Mouse (Mus musculus): ENCODE measurements at regions not wholly inside any gene's neighbourhood (a gene's known extent, or its start where the extent isn't known, plus 50 kb on each side); places are given as distances from the start of the nearest gene placed in this dataset.

DNA sequence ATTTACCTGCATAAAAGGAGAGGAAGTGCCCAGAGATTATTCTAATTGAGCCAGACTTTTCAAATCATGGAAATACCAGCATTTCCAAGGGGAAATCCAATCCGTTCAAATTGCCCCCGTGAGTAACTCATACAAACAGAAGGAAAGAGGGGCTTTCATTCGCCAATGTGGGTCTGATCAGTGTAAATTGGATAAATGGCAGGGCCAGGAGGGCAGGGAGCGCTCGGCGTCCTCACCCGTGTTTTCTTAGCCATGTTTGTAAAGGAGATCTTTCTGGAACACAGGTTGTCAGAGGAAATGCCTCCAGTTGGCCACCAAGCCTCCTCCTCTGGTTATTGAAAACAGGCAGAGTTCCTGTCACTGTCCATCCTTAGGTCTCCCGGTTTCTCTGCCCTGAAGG lies 286.1 kb downstream of the Mycn start:
- no peaks in the 10 kb centered on the region for H3K36me3 ChIP-seq (ENCODE audit: control insufficient read depth, insufficient read depth, low read length)
- no peak overlapping the region for H3K4me2 ChIP-seq
- H3K9me3 ChIP-seq (replicated peaks; ENCODE audit: control insufficient read depth, low read length) = no peaks in the 10 kb centered on the region; the same call in 1 of the 2 replicates
- H3K4me1 ChIP-seq (ENCODE audit: control insufficient read depth, insufficient read depth, low read length) = 0 out of 2 replicates have a peak, but pooled peaks cover 4% of the 10 kb centered on the region
- H3K4me3 ChIP-seq (ENCODE audit: low read depth, low read length) = no peak overlapping the region
- no peaks in the 10 kb centered on the region for H3K27me3 ChIP-seq (ENCODE audit: control insufficient read depth, insufficient read depth, low read length)
- no peak overlapping the region for H3K9ac ChIP-seq (ENCODE audit: low read depth, low read length)
- ATAC-seq (replicated peaks; ENCODE audit: insufficient number of reproducible peaks, low FRiP score, low TSS enrichment) = no peak
- WGBS (ENCODE audit: insufficient replicate concordance) = 78% methylated on average over 8 of the region's 8 CpGs
- no peak overlapping the region for H3K27ac ChIP-seq (ENCODE audit: low read depth, low read length)

GRCm38 (mm10) chr12:12655184-12655583 lies 286.5 kb downstream of the Mycn start:
- WGBS (ENCODE audit: insufficient replicate concordance) = 70% methylated on average over 9 of the region's 10 CpGs
- Histone ChIP-seq H3K27me3 (ENCODE audit: control insufficient read depth, insufficient read depth, low read length) (no peaks in the 10 kb centered on the region), H3K27ac (ENCODE audit: low read depth, low read length) (no peak overlapping the region), H3K9me3 (replicated peaks; ENCODE audit: control insufficient read depth, low read length) (no peaks in the 10 kb centered on the region; the same call in 1 of the 2 replicates), H3K4me2 (no peak overlapping the region), H3K36me3 (ENCODE audit: control insufficient read depth, insufficient read depth, low read length) (no peaks in the 10 kb centered on the region), H3K9ac (ENCODE audit: low read depth, low read length) (no peak overlapping the region), H3K4me1 (ENCODE audit: control insufficient read depth, insufficient read depth, low read length) (0 out of 2 replicates have a peak, but pooled peaks cover 4% of the 10 kb centered on the region), H3K4me3 (ENCODE audit: low read depth, low read length) (no peak overlapping the region)
- ATAC-seq (replicated peaks; ENCODE audit: insufficient number of reproducible peaks, low FRiP score, low TSS enrichment) = no peak

DNA sequence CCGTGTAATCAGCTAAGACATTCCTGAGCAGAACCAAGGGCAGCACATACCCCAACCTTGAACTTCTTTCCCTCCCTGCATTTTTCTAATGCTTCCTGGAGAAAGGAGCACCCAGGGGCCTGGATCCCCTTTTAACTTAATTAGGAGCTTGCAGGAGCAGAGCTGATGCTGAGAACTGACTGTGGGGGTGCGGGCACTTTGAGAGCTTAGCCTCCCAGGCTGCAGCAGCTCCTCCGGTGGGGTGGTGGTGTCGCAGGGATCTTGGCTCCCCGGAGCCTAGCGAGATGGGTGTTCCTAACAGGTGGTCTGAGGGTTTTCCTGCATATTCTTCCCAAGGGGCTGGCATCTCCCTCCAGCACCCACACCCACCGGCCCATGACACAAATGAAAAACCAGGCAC lies 289.4 kb downstream of the Mycn start:
- no peak overlapping the region for H3K4me3 ChIP-seq (ENCODE audit: low read depth, low read length)
- H3K27me3 ChIP-seq (ENCODE audit: control insufficient read depth, insufficient read depth, low read length) = no peaks in the 10 kb centered on the region
- 44% methylated on average over 7 of the region's 7 CpGs for WGBS (ENCODE audit: insufficient replicate concordance)
- H3K9ac ChIP-seq (ENCODE audit: low read depth, low read length) = no peak overlapping the region
- H3K4me2 ChIP-seq = no peak overlapping the region
- H3K4me1 ChIP-seq (ENCODE audit: control insufficient read depth, insufficient read depth, low read length) = 0 out of 2 replicates have a peak, but pooled peaks cover 4% of the 10 kb centered on the region
- no peaks in the 10 kb centered on the region for H3K9me3 ChIP-seq (replicated peaks; ENCODE audit: control insufficient read depth, low read length)
- no peaks in the 10 kb centered on the region for H3K36me3 ChIP-seq (ENCODE audit: control insufficient read depth, insufficient read depth, low read length)
- no peak overlapping the region for H3K27ac ChIP-seq (ENCODE audit: low read depth, low read length)
- ATAC-seq (replicated peaks; ENCODE audit: insufficient number of reproducible peaks, low FRiP score, low TSS enrichment) = no peak

DNA sequence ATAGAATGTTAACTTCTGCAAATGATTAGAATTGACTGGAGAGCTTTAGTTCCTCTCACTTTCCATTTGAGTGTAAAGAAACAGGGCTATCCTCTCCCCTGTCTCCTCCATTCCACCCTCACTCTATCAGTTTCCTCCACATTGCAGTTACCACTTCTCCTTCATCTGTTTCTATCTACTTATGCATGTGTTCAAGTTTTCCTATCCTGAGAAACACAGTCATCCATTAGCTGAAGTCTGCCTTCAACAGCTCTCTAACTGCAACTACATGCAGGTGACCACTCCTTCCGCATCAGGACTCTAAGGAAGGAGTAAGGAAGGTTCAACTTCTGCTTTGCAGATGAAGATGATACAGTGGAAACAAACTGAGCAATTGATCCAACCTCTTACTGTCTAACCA lies 291.4 kb downstream of the Mycn start:
- WGBS (ENCODE audit: insufficient replicate concordance) = 86% methylated on average over 1 of the region's 1 CpGs
- 0 out of 2 replicates have a peak, but pooled peaks cover 4% of the 10 kb centered on the region for H3K4me1 ChIP-seq (ENCODE audit: control insufficient read depth, insufficient read depth, low read length)
- H3K27ac ChIP-seq (ENCODE audit: low read depth, low read length) = no peak overlapping the region
- H3K9me3 ChIP-seq (replicated peaks; ENCODE audit: control insufficient read depth, low read length) = no peaks in the 10 kb centered on the region
- ATAC-seq (replicated peaks; ENCODE audit: insufficient number of reproducible peaks, low FRiP score, low TSS enrichment) = no peak
- H3K36me3 ChIP-seq (ENCODE audit: control insufficient read depth, insufficient read depth, low read length) = no peaks in the 10 kb centered on the region
- H3K4me2 ChIP-seq = no peak overlapping the region
- no peak overlapping the region for H3K9ac ChIP-seq (ENCODE audit: low read depth, low read length)
- no peak overlapping the region for H3K4me3 ChIP-seq (ENCODE audit: low read depth, low read length)
- no peaks in the 10 kb centered on the region for H3K27me3 ChIP-seq (ENCODE audit: control insufficient read depth, insufficient read depth, low read length)

DNA sequence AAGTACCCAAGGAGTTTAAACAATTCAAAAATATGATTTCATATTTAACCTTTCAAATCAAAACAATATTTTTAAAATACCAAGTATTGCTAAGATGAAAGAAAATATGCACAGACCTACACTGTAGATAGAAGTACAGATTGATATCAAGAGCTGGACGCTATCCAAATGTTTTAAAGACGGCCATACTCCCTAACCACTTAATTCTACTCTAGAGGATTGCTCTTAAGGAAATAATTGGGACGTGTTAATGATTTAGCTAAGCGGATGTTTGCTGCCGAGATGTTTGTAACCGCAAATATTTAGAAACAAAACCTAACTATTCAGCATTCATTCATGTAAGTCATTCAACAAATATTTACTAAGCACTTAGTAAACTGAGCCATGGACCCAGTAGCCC lies 294.2 kb downstream of the Mycn start:
- no peaks in the 10 kb centered on the region for H3K36me3 ChIP-seq (ENCODE audit: control insufficient read depth, insufficient read depth, low read length)
- ATAC-seq (replicated peaks; ENCODE audit: insufficient number of reproducible peaks, low FRiP score, low TSS enrichment) = no peak
- no peak overlapping the region for H3K9ac ChIP-seq (ENCODE audit: low read depth, low read length)
- no peak overlapping the region for H3K4me3 ChIP-seq (ENCODE audit: low read depth, low read length)
- WGBS (ENCODE audit: insufficient replicate concordance) = 79% methylated on average over 6 of the region's 6 CpGs
- no peak overlapping the region for H3K4me2 ChIP-seq
- no peak overlapping the region for H3K27ac ChIP-seq (ENCODE audit: low read depth, low read length)
- no peaks in the 10 kb centered on the region for H3K9me3 ChIP-seq (replicated peaks; ENCODE audit: control insufficient read depth, low read length)
- 0 out of 2 replicates have a peak, but pooled peaks cover 3% of the 10 kb centered on the region for H3K4me1 ChIP-seq (ENCODE audit: control insufficient read depth, insufficient read depth, low read length)
- H3K27me3 ChIP-seq (ENCODE audit: control insufficient read depth, insufficient read depth, low read length) = no peaks in the 10 kb centered on the region

DNA sequence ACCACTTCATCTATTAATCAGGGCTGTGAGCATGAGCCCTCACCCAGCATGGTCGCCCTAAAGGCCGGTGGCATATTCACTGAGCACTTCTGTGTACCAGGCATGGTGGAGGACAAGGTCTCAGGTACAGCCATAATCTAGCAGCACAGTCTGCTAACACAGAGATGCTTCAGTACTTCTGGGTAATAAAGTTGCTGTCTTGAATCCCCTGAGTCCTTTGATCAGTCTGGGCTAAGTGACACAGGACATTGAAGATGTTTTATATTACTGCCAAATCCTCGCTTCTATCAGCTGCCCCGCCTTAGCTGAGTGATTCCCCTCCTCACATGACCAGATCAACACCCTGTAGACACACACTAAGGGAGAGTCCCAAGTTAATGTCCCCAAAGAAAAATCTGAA lies 296.5 kb downstream of the Mycn start:
- Histone ChIP-seq H3K27me3 (ENCODE audit: control insufficient read depth, insufficient read depth, low read length) (no peaks in the 10 kb centered on the region), H3K36me3 (ENCODE audit: control insufficient read depth, insufficient read depth, low read length) (no peaks in the 10 kb centered on the region), H3K27ac (ENCODE audit: low read depth, low read length) (no peak overlapping the region), H3K9ac (ENCODE audit: low read depth, low read length) (no peak overlapping the region), H3K4me2 (no peak overlapping the region), H3K4me3 (ENCODE audit: low read depth, low read length) (no peak overlapping the region), H3K9me3 (replicated peaks; ENCODE audit: control insufficient read depth, low read length) (no peaks in the 10 kb centered on the region), H3K4me1 (ENCODE audit: control insufficient read depth, insufficient read depth, low read length) (no peaks in the 10 kb centered on the region)
- no peak for ATAC-seq (replicated peaks; ENCODE audit: insufficient number of reproducible peaks, low FRiP score, low TSS enrichment)
- 88% methylated on average over 4 of the region's 4 CpGs for WGBS (ENCODE audit: insufficient replicate concordance)

DNA sequence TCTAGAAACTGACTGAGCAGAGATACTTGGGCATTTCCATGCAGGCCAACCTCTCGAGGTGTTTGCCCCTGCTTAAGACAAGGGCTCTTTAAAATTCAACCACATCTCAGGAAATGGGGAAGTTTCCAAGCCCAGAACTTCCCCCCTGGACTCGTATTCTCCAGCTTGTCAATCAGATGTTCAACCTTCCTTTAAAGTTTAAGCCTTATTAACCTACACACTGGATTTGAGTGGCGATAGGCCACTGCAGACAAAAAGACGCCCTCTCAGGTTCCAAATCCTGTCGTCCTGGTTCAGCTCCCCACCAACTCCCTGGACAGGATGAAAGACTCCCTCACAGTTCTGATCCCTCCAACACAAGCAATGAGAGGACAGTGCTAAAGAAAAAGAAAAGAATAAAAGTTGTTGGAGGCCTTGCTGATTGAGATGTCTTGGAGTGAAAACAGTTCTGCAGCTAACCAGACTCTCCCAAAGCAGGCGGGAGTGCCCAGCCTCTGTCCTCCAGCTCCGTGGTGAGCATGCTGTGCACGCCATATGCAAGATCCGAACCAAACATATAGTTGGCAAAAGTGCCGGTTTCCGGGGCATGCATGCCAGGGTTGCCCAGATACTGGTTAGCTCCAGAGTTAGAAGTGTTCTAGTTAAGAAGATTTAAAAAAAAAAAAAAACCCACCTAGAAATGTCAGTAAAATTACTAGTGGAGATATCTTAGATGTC lies 298.3 kb downstream of the Mycn start:
- Histone ChIP-seq H3K4me1 (ENCODE audit: control insufficient read depth, insufficient read depth, low read length) (no peaks in the 10 kb centered on the region), H3K27ac (ENCODE audit: low read depth, low read length) (no peak overlapping the region), H3K4me3 (ENCODE audit: low read depth, low read length) (no peak overlapping the region), H3K27me3 (ENCODE audit: control insufficient read depth, insufficient read depth, low read length) (no peaks in the 10 kb centered on the region), H3K4me2 (no peak overlapping the region), H3K36me3 (ENCODE audit: control insufficient read depth, insufficient read depth, low read length) (no peaks in the 10 kb centered on the region), H3K9me3 (replicated peaks; ENCODE audit: control insufficient read depth, low read length) (no peaks in the 10 kb centered on the region), H3K9ac (ENCODE audit: low read depth, low read length) (no peak overlapping the region)
- no peak for ATAC-seq (replicated peaks; ENCODE audit: insufficient number of reproducible peaks, low FRiP score, low TSS enrichment)
- WGBS (ENCODE audit: insufficient replicate concordance) = 73% methylated on average over 11 of the region's 11 CpGs

GRCm38 (mm10) chr12:12635308-12635707 lies 306.4 kb downstream of the Mycn start:
- H3K9me3 ChIP-seq (replicated peaks; ENCODE audit: control insufficient read depth, low read length) = no peaks in the 10 kb centered on the region
- ATAC-seq (replicated peaks; ENCODE audit: insufficient number of reproducible peaks, low FRiP score, low TSS enrichment) = no peak

GRCm38 (mm10) chr12:12627597-12627996 lies 314.1 kb downstream of the Mycn start:
- H3K27me3 ChIP-seq (ENCODE audit: control insufficient read depth, insufficient read depth, low read length) = no peaks in the 10 kb centered on the region
- no peak for ATAC-seq (replicated peaks; ENCODE audit: insufficient number of reproducible peaks, low FRiP score, low TSS enrichment)
- 83% methylated on average over 4 of the region's 4 CpGs for WGBS (ENCODE audit: insufficient replicate concordance)
- H3K9ac ChIP-seq (ENCODE audit: low read depth, low read length) = no peak overlapping the region
- H3K4me1 ChIP-seq (ENCODE audit: control insufficient read depth, insufficient read depth, low read length) = 0 out of 2 replicates have a peak, but pooled peaks cover 4% of the 10 kb centered on the region
- no peaks in the 10 kb centered on the region for H3K36me3 ChIP-seq (ENCODE audit: control insufficient read depth, insufficient read depth, low read length)
- no peaks in the 10 kb centered on the region for H3K9me3 ChIP-seq (replicated peaks; ENCODE audit: control insufficient read depth, low read length)
- no peak overlapping the region for H3K27ac ChIP-seq (ENCODE audit: low read depth, low read length)
- H3K4me3 ChIP-seq (ENCODE audit: low read depth, low read length) = no peak overlapping the region
- no peak overlapping the region for H3K4me2 ChIP-seq

More at GRCm38 (mm10) chr12:12635308-12635707, 306.4 kb downstream of the Mycn start:
- Histone ChIP-seq H3K9ac (ENCODE audit: low read depth, low read length) (no peak overlapping the region), H3K36me3 (ENCODE audit: control insufficient read depth, insufficient read depth, low read length) (no peaks in the 10 kb centered on the region), H3K27ac (ENCODE audit: low read depth, low read length) (no peak overlapping the region), H3K4me1 (ENCODE audit: control insufficient read depth, insufficient read depth, low read length) (no peaks in the 10 kb centered on the region), H3K27me3 (ENCODE audit: control insufficient read depth, insufficient read depth, low read length) (no peaks in the 10 kb centered on the region), H3K4me2 (no peak overlapping the region), H3K4me3 (ENCODE audit: low read depth, low read length) (no peak overlapping the region)
- WGBS (ENCODE audit: insufficient replicate concordance) = 86% methylated on average over 3 of the region's 3 CpGs
